Mouse (Mus musculus): ENCODE data around the gene Shc1.

DNA sequence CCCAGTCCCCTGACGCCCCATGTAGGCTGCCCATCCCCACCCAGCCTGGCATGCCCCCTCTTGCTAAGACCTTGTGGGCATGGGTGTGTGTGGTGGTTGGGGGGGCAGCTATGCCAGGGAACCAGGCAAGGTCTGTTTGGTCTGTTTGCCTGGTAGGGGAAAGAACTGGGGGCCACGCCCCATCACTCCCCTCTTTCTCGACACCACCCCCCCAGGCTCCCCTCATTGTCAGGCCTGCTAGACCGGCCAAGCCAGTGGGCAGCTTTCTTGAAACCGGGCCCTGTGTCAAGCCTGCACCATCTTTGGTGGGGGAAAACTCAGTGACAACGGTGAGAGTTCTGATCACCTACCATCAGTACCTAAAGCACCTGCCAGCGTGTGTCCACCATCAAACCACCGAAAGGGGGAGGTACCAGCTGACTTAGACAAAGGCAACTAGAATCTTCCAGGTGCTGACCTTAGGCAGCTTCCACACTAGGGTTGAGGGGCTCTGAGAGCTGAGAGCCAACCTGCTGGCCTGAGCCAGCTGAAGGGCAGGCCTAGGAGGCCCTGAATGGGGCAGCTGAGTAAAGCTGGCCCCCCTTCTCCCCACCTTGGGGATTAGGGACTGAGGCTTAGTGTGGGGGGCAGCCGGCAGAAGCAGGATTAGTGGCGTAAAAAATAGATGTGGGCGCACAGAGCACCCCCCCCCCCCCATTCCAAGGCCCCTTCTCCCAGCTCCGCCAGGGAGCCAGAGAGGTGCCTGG, 33.7 kb upstream of the Shc1 start:
- no peak for TF ChIP-seq CTCF (IDR thresholded peaks at IDR 0.05; ENCODE audit: borderline replicate concordance, extremely low read depth, insufficient read depth, insufficient read length)
- TF ChIP-seq POLR2A (IDR thresholded peaks at IDR 0.05; ENCODE audit: borderline replicate concordance, extremely low read depth, insufficient read depth, insufficient read length, poor library complexity, severe bottlenecking): no peak

All from brain, embryonic 14.5 days (tissue).